Mouse (Mus musculus) stomach, embryonic 15.5 days (tissue): ENCODE measurements at regions not wholly inside any gene's neighbourhood (a gene's known extent, or its start where the extent isn't known, plus 50 kb on each side); places are given as distances from the start of the nearest gene placed in this dataset.

Experiments used
- ATAC-seq: fragments of 200-750 bp; cut with Nextera tagmentation; 2 replicates; pipeline ENCODE4 v1.8.0; 2017; ENCODE audit warnings: low read depth, moderate number of reproducible peaks, moderate TSS enrichment; ENCODE audit not compliant: insufficient read depth, low FRiP score
- H3K27ac ChIP-seq: fragments of 300-500 bp; sonication (generic); 2 replicates; pipeline ENCODE4 v1.5.1; 2015; ENCODE audit warnings: mild to moderate bottlenecking, inconsistent platforms
- H3K27me3 ChIP-seq: fragments of 300-500 bp; sonication (generic); replicated peaks from 2 replicates; pipeline ENCODE4 v1.6.1; 2015; ENCODE audit warnings: inconsistent platforms
- H3K36me3 ChIP-seq: fragments of 300-500 bp; sonication (generic); 2 replicates; pipeline ENCODE4 v1.6.1; 2015; ENCODE audit warnings: inconsistent platforms
- H3K4me1 ChIP-seq: fragments of 300-500 bp; sonication (generic); 2 replicates; pipeline ENCODE4 v1.6.1; 2015; ENCODE audit warnings: inconsistent platforms
- H3K4me2 ChIP-seq: fragments of 300-500 bp; sonication (generic); 2 replicates; pipeline ENCODE4 v1.6.1; 2015; ENCODE audit warnings: mild to moderate bottlenecking, inconsistent platforms
- H3K4me3 ChIP-seq: fragments of 300-500 bp; sonication (generic); replicated peaks from 2 replicates; pipeline ENCODE4 v1.5.1; 2015; ENCODE audit warnings: inconsistent platforms
- H3K9ac ChIP-seq: fragments of 300-500 bp; sonication (generic); 2 replicates; pipeline ENCODE4 v1.6.1; 2015; ENCODE audit warnings: inconsistent platforms
- H3K9me3 ChIP-seq: fragments of 300-500 bp; sonication (generic); 2 replicates; pipeline ENCODE4 v1.6.1; 2016; ENCODE audit warnings: inconsistent platforms
- WGBS: fragments of 180-500 bp; shearing (Covaris S2); methylation state at CpG from one replicate; pipeline ENCODE4 v1.1.7; 2015; 5-methylcytosine and 5-hydroxymethylcytosine counted together

DNA sequence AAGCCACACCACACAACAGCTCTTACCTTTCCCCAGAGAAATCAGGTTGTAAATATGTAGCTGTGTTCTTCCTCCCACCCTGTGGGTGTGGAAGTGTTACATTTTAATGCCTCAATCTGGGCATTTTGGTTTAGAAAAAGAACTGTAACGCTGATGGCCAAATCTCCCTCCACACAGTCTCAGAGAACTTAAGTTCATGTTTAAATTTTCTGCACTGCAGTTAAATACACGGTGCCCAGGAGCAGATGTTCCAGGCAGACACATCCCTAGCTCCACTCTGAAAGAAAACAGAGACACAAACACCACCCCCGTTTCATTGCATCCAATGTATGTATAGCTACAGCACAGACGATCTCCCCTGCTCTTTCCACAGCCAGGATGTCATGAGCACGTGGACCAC is 206.1 kb downstream of the Tle3 start:
- H3K9ac ChIP-seq = no peak overlapping the region
- no peaks in the 10 kb centered on the region for H3K9me3 ChIP-seq
- no peak overlapping the region for H3K4me2 ChIP-seq
- no peak for ATAC-seq
- 51% methylated on average over 5 of the region's 5 CpGs for WGBS
- no peak overlapping the region for H3K27ac ChIP-seq
- H3K27me3 ChIP-seq = no peaks in the 10 kb centered on the region
- H3K4me3 ChIP-seq = no peak overlapping the region
- H3K4me1 ChIP-seq = peaks cover 3% of the 10 kb centered on the region; the same call in 1 of the 2 replicates
- H3K36me3 ChIP-seq = no peaks in the 10 kb centered on the region

DNA sequence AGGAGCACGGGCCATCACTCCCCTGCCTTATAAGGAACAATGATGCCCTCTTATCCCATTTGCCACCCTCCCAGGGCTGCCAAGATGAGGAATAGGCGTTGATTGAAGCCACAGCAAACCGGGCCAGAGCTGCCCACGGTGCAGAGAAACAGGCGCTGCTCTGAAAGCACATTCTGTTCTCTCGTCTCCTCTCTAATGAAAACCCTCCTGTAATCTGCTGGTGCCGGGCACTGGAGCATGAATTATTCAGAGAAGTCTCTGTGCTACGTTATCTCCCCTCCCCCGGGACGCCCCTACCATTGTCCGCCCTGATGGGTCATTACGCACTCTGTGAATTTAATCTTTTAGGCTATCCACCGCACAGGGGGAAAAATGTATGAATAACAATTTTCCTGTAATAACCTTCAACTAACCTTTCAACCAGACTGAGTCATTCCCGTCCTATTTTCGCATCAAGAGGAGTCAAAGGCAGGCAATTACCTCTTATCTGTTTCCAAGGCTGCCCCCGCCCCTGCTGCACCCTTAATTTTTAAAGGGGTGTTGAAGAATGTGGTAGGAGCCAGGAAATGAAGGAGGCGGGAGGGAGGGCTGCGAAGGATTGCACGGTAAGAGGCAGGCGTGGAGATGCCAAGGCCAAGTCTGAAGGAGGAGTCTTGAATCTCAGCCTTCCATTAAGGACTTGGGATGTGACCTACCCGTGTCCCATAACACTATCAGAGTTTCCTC is 201.6 kb downstream of the Tle3 start:
- WGBS = 47% methylated on average over 21 of the region's 21 CpGs
- Histone ChIP-seq H3K4me2 (no peak overlapping the region), H3K4me1 (no peaks in the 10 kb centered on the region), H3K27ac (no peak overlapping the region), H3K9ac (no peak overlapping the region), H3K27me3 (no peaks in the 10 kb centered on the region), H3K4me3 (no peak overlapping the region), H3K36me3 (no peaks in the 10 kb centered on the region), H3K9me3 (no peaks in the 10 kb centered on the region)
- no peak for ATAC-seq

DNA sequence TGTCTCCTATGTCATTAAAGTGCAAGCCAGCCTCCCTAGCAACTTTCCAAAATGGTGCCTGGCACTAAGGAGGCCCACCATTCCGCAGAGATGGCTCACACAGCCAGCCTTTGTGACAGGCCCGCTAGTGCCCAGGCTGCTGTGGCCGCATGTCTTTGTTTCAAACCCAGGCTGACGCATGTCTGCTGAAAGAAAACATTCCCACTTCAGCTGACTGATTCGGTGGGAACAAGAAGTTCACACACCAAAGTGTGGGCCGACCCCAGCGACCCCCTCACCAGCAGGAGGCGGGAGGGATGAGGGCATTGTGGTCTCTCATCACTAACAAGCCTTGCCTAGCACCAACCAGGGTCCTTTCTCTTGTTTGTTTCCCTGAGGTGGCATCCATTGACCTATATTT is 190.9 kb downstream of the Tle3 start:
- Histone ChIP-seq H3K9ac (no peak overlapping the region), H3K27ac (no peak overlapping the region), H3K9me3 (no peaks in the 10 kb centered on the region), H3K4me2 (no peak overlapping the region), H3K4me3 (no peak overlapping the region), H3K4me1 (no peaks in the 10 kb centered on the region), H3K36me3 (no peaks in the 10 kb centered on the region), H3K27me3 (no peaks in the 10 kb centered on the region)
- 57% methylated on average over 8 of the region's 8 CpGs for WGBS
- ATAC-seq = no peak

DNA sequence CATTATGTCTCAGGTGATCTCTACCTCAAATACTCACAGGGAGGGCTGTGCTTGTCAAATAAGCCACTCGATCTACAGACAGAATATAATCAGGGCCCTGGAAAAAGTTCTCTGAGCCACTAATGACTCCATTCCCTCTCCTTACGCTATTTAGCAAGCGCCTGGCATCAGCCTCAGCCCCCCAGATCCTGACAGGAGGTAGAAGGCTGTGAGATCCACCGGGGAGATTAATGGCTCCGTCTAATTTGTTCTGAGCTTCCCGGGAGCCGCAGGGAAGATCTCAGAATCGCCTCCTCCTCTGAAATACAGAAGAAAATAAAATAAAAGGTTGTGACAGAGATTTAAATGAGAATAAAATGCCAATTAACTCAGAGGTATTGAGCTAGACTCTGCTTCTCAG is 189.4 kb downstream of the Tle3 start:
- H3K9me3 ChIP-seq = no peaks in the 10 kb centered on the region
- no peak overlapping the region for H3K4me3 ChIP-seq
- no peak for ATAC-seq
- no peak overlapping the region for H3K9ac ChIP-seq
- no peaks in the 10 kb centered on the region for H3K4me1 ChIP-seq
- WGBS = 30% methylated on average over 8 of the region's 8 CpGs
- no peaks in the 10 kb centered on the region for H3K27me3 ChIP-seq
- H3K27ac ChIP-seq = no peak overlapping the region
- no peaks in the 10 kb centered on the region for H3K36me3 ChIP-seq
- no peak overlapping the region for H3K4me2 ChIP-seq

DNA sequence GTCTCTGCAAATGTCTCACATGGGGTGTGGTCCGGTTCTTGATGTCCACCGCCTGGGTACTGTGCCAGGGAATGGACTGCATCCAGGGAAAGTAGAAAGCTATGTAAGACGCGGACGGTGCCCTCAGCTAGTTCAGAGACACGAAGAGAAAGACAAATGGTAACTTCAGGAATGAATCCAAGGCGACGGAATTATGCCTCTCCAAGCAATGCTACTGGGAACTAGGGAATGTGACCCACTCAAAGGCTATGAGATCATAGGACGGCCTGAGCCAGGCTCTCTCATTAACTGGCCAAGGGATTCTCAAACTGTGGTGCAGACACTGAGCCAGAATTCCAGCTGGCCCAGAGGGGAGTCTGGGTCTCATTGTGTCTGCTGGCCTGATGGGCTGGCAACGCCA is 186.5 kb downstream of the Tle3 start:
- Histone ChIP-seq H3K4me1 (no peaks in the 10 kb centered on the region), H3K4me3 (no peak overlapping the region), H3K9ac (no peak overlapping the region), H3K36me3 (no peaks in the 10 kb centered on the region), H3K9me3 (no peaks in the 10 kb centered on the region), H3K4me2 (no peak overlapping the region), H3K27ac (no peak overlapping the region), H3K27me3 (no peaks in the 10 kb centered on the region)
- 73% methylated on average over 10 of the region's 10 CpGs for WGBS
- ATAC-seq = no peak

DNA sequence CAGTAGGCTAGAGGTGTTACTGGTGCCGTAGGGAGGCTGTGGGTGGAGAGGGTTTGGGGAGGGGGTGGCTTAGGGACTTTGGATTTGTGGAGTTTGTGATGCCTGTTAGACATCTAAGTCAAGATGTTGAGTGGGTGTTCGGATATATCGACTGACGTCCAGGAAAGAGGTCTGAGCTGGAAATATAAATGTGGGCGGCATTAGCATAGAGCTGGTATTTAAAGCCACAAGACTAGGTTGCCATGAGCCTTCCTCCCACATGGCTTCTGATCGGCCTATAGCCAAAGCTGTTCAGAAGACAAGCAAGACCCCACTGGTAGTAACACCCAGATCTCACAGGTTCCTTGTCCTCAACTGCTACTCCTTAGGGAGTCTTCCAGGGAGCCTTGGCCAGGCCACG is 184.9 kb downstream of the Tle3 start:
- WGBS = 91% methylated on average over 7 of the region's 7 CpGs

DNA sequence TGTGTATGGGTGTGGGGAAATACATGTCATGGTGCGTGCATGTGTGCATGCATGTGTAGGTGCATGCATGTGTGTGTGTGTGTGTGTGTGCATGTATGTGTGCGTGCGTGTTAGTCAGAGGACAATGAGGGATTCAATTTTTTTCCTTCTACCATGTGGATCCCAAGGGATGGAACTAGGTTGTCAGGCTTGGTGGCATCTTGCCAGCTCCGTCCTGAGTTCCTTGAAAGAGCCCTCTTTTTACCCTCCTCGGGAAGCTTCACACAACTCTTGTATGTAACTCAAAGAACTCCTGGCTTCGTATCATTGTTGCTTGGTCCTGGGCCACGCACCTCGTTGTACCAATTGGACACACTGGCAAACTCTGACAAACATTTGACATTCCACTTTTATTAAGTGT is 183.0 kb downstream of the Tle3 start:
- H3K27ac ChIP-seq = no peak overlapping the region
- no peaks in the 10 kb centered on the region for H3K36me3 ChIP-seq
- no peak overlapping the region for H3K4me2 ChIP-seq
- ATAC-seq = no peak
- no peaks in the 10 kb centered on the region for H3K4me1 ChIP-seq
- WGBS = 86% methylated on average over 8 of the region's 8 CpGs
- no peaks in the 10 kb centered on the region for H3K27me3 ChIP-seq
- no peaks in the 10 kb centered on the region for H3K9me3 ChIP-seq
- H3K4me3 ChIP-seq = no peak overlapping the region
- no peak overlapping the region for H3K9ac ChIP-seq

More for the DNA sequence above, 184.9 kb downstream of the Tle3 start:
- Histone ChIP-seq H3K4me3 (no peak overlapping the region), H3K9me3 (no peaks in the 10 kb centered on the region), H3K4me1 (no peaks in the 10 kb centered on the region), H3K27me3 (no peaks in the 10 kb centered on the region), H3K4me2 (no peak overlapping the region), H3K27ac (no peak overlapping the region), H3K36me3 (no peaks in the 10 kb centered on the region), H3K9ac (no peak overlapping the region)
- no peak for ATAC-seq

DNA sequence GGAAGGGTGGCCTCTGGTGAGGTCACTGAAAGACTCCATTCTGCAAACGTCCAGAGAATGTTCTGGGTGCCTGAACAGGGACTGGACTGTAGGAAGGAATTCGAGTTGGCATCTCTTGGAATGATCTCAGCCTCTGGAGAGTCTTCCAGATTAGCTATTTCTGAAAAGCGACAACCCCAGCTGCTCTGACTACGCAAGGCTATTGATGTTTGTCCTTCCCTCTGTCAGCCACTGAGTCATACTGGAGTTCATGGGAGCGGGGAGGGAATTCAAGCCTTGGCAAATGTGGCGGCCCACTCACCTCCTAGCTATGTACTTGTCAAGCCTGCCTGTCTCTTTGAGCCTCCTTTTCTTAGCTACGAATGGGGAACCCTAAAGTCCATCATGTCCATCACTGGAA is 182.4 kb downstream of the Tle3 start:
- no peak for ATAC-seq

DNA sequence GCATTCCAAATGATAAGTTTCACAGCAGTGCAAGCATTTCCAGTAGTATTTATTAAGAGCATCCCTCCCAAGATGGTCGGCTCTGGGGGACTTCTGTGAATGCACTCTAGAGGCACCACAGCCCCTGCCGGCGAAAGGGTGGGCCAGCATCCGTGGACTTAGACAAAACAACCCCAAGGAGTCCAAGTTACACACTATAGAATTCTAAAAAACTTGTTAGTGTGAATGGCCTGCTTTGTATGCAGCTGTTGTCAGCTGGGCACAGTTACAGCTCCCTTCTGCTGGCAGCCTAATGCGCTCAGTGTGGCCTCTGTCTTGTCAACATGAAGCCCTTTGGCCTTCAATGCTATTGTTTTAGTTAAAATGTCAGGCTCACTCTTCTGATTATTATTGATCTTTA is 181.5 kb downstream of the Tle3 start:
- no peaks in the 10 kb centered on the region for H3K27me3 ChIP-seq
- no peaks in the 10 kb centered on the region for H3K4me1 ChIP-seq
- 78% methylated on average over 5 of the region's 5 CpGs for WGBS
- H3K4me2 ChIP-seq = no peak overlapping the region
- H3K36me3 ChIP-seq = no peaks in the 10 kb centered on the region
- no peak overlapping the region for H3K9ac ChIP-seq
- no peak for ATAC-seq
- H3K27ac ChIP-seq = no peak overlapping the region
- H3K9me3 ChIP-seq = no peaks in the 10 kb centered on the region
- no peak overlapping the region for H3K4me3 ChIP-seq

More for the DNA sequence above, 182.4 kb downstream of the Tle3 start:
- no peaks in the 10 kb centered on the region for H3K9me3 ChIP-seq
- H3K4me2 ChIP-seq = no peak overlapping the region
- no peaks in the 10 kb centered on the region for H3K27me3 ChIP-seq
- no peaks in the 10 kb centered on the region for H3K4me1 ChIP-seq
- no peaks in the 10 kb centered on the region for H3K36me3 ChIP-seq
- WGBS = 72% methylated on average over 7 of the region's 7 CpGs
- H3K4me3 ChIP-seq = no peak overlapping the region
- H3K9ac ChIP-seq = no peak overlapping the region
- H3K27ac ChIP-seq = no peak overlapping the region

DNA sequence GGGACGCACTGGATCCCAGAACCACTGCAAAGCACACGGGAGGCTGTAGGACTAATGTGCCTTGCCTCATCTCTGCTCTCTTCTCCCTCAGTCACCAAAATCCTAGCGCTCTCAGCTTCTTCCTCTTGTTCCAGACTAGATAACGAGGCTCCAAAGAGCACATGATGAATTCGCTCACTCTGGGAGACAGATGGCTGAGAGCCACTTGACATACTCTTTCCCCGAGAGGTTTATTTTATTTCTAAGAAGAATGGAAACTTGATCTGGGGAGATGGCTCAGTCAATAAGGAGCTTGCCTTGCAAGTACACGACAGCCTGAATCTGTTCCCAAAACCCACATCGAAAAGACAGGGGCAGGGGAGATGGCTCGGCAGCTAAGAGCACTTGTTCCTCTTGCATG is 179.2 kb downstream of the Tle3 start:
- no peaks in the 10 kb centered on the region for H3K27me3 ChIP-seq
- H3K4me1 ChIP-seq = no peaks in the 10 kb centered on the region
- ATAC-seq = no peak
- WGBS = 45% methylated on average over 9 of the region's 9 CpGs
- H3K27ac ChIP-seq = no peak overlapping the region
- no peaks in the 10 kb centered on the region for H3K9me3 ChIP-seq
- no peak overlapping the region for H3K4me3 ChIP-seq
- no peak overlapping the region for H3K9ac ChIP-seq
- no peaks in the 10 kb centered on the region for H3K36me3 ChIP-seq
- H3K4me2 ChIP-seq = no peak overlapping the region

DNA sequence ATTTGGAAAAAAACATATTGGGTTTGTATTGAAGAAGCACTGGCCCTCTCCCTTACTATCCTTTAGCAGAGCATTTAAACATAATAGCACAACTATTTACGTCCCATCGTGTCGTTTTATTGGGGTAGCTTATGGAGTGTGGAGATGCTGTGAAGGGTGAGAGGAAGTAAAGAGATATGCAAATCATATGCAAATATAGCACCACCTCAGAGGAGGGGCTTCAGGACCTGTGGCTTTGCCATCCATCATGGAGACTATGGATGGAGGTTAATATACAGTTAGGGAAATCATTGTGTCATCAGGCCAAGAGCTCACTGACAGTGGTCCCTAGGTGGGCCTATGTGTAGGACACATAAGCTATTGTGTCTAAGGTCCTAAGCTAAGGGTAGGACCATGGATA is 178.2 kb downstream of the Tle3 start:
- Histone ChIP-seq H3K4me1 (no peaks in the 10 kb centered on the region), H3K36me3 (no peaks in the 10 kb centered on the region), H3K9ac (no peak overlapping the region), H3K4me2 (no peak overlapping the region), H3K4me3 (no peak overlapping the region), H3K27ac (no peak overlapping the region), H3K9me3 (no peaks in the 10 kb centered on the region), H3K27me3 (no peaks in the 10 kb centered on the region)
- 81% methylated on average over 3 of the region's 3 CpGs for WGBS
- ATAC-seq = no peak

DNA sequence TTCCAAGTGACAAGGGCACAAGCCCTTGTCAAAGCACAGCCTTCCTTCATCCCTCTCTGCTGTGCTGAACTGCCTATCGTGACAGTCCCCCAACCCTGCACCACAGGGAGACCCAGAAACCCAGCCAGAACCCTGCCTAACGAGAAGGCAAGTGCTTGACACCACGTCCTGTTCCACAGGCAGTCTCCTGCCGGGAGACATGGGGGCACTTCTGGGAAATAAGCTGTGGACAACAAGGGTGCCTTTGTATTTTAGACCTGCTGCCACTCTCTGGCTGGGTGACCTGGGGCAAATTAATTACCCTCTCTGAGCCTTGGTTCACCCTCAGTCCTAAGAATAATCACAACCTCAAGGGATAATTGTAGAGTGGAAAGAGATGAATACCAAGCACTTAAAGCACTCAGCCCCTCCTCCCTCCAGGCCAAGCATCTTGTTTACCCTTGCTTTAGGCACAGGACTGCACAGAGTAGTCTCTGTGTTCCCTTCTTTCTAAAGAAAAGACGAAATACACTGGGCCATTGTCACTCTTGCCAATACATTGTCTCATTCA is 177.6 kb downstream of the Tle3 start:
- Histone ChIP-seq H3K4me2 (no peak overlapping the region), H3K36me3 (no peaks in the 10 kb centered on the region), H3K27ac (no peak overlapping the region), H3K4me3 (no peak overlapping the region), H3K9me3 (no peaks in the 10 kb centered on the region), H3K27me3 (no peaks in the 10 kb centered on the region), H3K4me1 (no peaks in the 10 kb centered on the region), H3K9ac (no peak overlapping the region)
- 52% methylated on average over 5 of the region's 5 CpGs for WGBS
- no peak for ATAC-seq
